Mouse (Mus musculus): ENCODE results near the gene Rpl10. TPM values are rescaled to one million over a fixed set of nuclear protein-coding genes. Genes with fewer than 3 reads are reported as not detected.

The Rpl10 gene
- polyA plus RNA-seq, 1 experiment from 2014 or later: 642 TPM

DNA sequence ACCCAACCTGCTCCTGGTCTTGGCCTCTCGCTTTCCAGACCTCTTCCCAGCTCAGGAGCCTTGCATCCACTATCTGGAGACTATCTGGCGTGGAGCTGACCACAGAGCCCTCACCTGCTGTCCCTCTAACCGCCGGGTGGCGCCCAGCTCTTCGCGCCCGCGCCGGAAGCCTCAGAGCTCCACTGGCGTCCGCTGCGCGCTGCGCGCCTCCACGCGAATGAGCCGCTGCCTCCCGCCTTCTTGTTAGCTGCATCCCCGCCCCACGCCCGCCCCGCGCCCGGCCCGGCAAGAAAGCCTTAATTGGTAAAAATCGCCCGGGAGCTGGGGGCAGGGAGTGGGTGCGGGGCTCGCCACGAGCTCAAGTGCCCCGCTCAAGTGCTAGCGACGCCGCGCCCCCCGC is 21.0 kb upstream of the Rpl10 start, which contains the start of gene Flna:
Flna (minus strand) TSS at position 206 of the 400 bp plus-strand sequence.
- WGBS: 17% methylated on average over 38 of the region's 38 CpGs
- peak within 1 kb of the TSS; percentile 64 for H3K4me2 ChIP-seq
- H3K9ac ChIP-seq: peak within 1 kb of the TSS; percentile 68
- no peaks in the 10 kb centered on the region for H3K27me3 ChIP-seq
- ATAC-seq: no peak
- peak within 1 kb of the TSS; percentile 43 for H3K4me3 ChIP-seq
- no peaks in the 10 kb centered on the region for H3K36me3 ChIP-seq (ENCODE audit: poor library complexity, severe bottlenecking)
- H3K9me3 ChIP-seq (replicated peaks): no peaks in the 10 kb centered on the region
- no peak within 1 kb of the TSS for H3K27ac ChIP-seq
- peaks cover 7% of the 10 kb centered on the region; the same call in 1 of the 2 replicates for H3K4me1 ChIP-seq

- Histone ChIP-seq H3K27ac (peak within 1 kb of the TSS; percentile 88), H3K9ac (peak within 1 kb of the TSS; percentile 74), H3K4me2 (peak within 1 kb of the TSS; percentile 67), H3K4me3 (peak within 1 kb of the TSS; percentile 56), H3K4me1 (peaks cover 8% of the 10 kb centered on the region), H3K36me3 (ENCODE audit: poor library complexity, severe bottlenecking) (peaks cover 7% of the 10 kb centered on the region; the same call in 1 of the 2 replicates), H3K9me3 (replicated peaks) (no peaks in the 10 kb centered on the region), H3K27me3 (no peaks in the 10 kb centered on the region)
- WGBS: 27% methylated on average over 39 of the region's 39 CpGs
- ATAC-seq: peak; percentile 97
These were observed 16.3 kb upstream of the Rpl10 start, which contains the start of gene Emd for GRCm38 (mm10) chrX:74254153-74254887. TSS of gene Emd (plus strand) at chrX:74254687.

GRCm38 (mm10) chrX:74254888-74255565 is 15.6 kb upstream of the Rpl10 start:
- peaks cover 7% of the 10 kb centered on the region for H3K4me1 ChIP-seq
- H3K36me3 ChIP-seq (ENCODE audit: poor library complexity, severe bottlenecking): peaks cover 7% of the 10 kb centered on the region; the same call in 1 of the 2 replicates
- H3K4me2 ChIP-seq: peak overlapping the region; percentile 67
- H3K4me3 ChIP-seq: peak overlapping the region; percentile 56
- ATAC-seq: peak; percentile 67
- WGBS: 15% methylated on average over 24 of the region's 31 CpGs
- H3K9me3 ChIP-seq (replicated peaks): no peaks in the 10 kb centered on the region
- H3K27ac ChIP-seq: peak overlapping the region; percentile 88
- no peaks in the 10 kb centered on the region for H3K27me3 ChIP-seq
- H3K9ac ChIP-seq: peak overlapping the region; percentile 74

GRCm38 (mm10) chrX:74257746-74258145 is 12.9 kb upstream of the Rpl10 start:
- Histone ChIP-seq H3K27me3 (no peaks in the 10 kb centered on the region), H3K9me3 (replicated peaks) (no peaks in the 10 kb centered on the region), H3K4me2 (no peak overlapping the region), H3K27ac (no peak overlapping the region), H3K4me1 (peaks cover 7% of the 10 kb centered on the region), H3K36me3 (ENCODE audit: poor library complexity, severe bottlenecking) (peaks cover 7% of the 10 kb centered on the region; the same call in 1 of the 2 replicates), H3K4me3 (no peak overlapping the region), H3K9ac (no peak overlapping the region)
- WGBS: 93% methylated on average over 3 of the region's 3 CpGs
- no peak for ATAC-seq

GRCm38 (mm10) chrX:74269736-74270061 is 913 bp upstream of the Rpl10 start:
- Histone ChIP-seq H3K4me2 (peak overlapping the region; percentile 58), H3K9ac (peak overlapping the region; percentile 64), H3K27me3 (no peaks in the 10 kb centered on the region), H3K27ac (peak overlapping the region; percentile 96), H3K4me1 (peaks cover 11% of the 10 kb centered on the region; the same call in 1 of the 2 replicates), H3K4me3 (peak overlapping the region; percentile 59), H3K9me3 (replicated peaks) (no peaks in the 10 kb centered on the region), H3K36me3 (ENCODE audit: poor library complexity, severe bottlenecking) (peaks cover 12% of the 10 kb centered on the region; the same call in 1 of the 2 replicates)
- 37% methylated on average over 3 of the region's 3 CpGs for WGBS
- peak; percentile 26 for ATAC-seq

DNA sequence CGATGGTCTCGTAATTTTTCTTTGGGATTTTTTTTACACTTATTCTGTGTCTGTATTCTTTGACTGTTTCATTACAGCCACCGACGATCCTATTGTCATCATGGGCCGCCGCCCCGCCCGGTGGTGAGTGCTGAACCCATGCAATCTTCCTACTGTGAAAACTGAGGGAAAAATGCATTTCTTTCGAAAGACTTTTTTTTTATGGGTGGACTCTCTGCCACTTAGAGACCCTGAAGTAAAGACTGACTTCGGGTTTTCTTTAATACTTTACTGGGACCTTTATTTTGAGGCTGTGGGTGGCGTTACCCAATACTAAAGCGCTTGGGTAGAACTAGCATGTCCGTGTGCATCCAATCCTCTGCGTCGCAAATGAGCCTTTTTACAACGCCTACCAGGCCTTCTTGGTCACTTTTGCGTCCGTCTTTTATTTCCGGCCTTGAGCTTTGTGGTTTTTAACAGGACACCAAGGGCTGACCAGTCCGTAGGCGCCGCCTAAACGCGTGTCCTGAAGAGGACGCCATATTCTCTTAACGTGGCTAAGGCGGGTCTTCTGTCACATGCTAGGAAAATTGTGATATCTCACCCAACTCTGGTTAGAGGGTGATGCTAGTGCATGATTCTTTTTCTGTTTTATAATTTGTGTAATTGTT is 415 bp downstream of the Rpl10 start:
- ATAC-seq: no peak
- no peaks in the 10 kb centered on the region for H3K9me3 ChIP-seq (replicated peaks)
- peaks cover 12% of the 10 kb centered on the region; the same call in 1 of the 2 replicates for H3K36me3 ChIP-seq (ENCODE audit: poor library complexity, severe bottlenecking)
- H3K9ac ChIP-seq: peak overlapping the region; percentile 81
- 16% methylated on average over 27 of the region's 27 CpGs for WGBS
- no peaks in the 10 kb centered on the region for H3K27me3 ChIP-seq
- no peak overlapping the region; the same call in 1 of the 2 replicates for H3K27ac ChIP-seq
- peaks cover 11% of the 10 kb centered on the region; the same call in 1 of the 2 replicates for H3K4me1 ChIP-seq
- H3K4me2 ChIP-seq: peak overlapping the region; percentile 66
- H3K4me3 ChIP-seq: peak overlapping the region; percentile 59

DNA sequence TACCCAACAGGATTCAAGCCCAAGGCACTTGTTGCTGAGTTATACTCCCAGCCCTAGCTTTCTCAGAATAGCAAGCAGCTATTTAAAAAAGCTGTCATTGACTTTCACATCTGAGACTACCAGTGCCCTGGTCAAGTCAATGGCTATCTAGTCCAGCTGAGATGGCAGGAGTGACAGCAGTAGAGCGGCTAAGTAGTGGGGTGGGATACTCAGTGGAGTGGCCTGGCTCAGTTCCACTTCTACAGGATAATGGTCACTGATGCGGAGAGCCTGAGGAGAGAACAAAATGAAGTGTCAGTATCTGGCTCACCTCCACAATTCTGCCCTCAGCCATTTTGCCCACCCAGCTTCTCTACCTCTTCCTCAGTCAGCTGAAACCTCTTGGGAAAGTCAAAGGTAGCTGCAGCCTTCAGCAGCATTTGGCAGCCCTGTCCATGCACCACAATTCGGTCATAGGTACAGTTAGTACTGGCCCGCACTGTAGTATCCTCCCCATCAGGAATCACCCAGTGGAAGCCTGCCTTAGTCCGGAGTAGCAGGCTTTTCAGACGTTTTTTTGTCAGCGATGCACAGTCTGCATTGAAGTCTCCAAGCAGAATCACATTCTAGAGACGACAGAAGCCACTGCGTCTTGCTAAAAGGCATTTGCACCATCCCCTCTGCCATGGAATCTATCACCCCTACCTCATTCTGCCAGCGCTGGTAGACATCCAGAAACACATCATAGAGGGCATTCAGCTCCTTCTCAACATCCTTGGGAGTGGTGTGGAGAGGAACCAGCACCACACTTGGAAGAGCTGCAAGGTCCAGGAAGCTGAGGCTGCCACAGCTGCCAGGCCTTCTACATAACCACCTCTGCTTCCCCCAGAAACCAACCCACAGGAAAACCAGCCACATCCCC is 3.1 kb downstream of the Rpl10 start:
- H3K9ac ChIP-seq: no peak overlapping the region
- peaks cover 11% of the 10 kb centered on the region; the same call in 1 of the 2 replicates for H3K4me1 ChIP-seq
- H3K4me3 ChIP-seq: no peak overlapping the region
- H3K4me2 ChIP-seq: no peak overlapping the region
- H3K9me3 ChIP-seq (replicated peaks): no peaks in the 10 kb centered on the region
- H3K27me3 ChIP-seq: no peaks in the 10 kb centered on the region
- H3K27ac ChIP-seq: no peak overlapping the region
- ATAC-seq: no peak
- 29% methylated on average over 10 of the region's 10 CpGs for WGBS
- peaks cover 12% of the 10 kb centered on the region; the same call in 1 of the 2 replicates for H3K36me3 ChIP-seq (ENCODE audit: poor library complexity, severe bottlenecking)

DNA sequence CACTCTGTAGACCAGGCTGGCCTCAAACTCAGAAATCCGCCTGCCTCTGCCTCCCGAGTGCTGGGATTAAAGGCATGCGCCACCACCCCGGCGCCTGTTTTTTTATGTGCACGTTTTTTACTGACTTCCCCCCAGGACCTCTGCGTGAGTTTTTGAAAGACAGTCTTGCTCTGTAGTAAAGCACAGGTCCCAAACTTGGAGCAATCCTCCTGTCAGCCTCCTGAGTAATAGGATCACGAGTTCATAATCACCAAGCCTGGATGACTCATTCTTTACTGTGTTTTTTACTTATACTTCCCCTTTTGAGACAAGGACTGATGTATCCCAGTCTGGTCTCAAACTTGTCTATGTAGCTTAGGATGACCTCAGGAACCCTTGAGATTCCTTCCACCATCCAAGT is 7.3 kb downstream of the Rpl10 start:
- H3K4me1 ChIP-seq: 0 out of 2 replicates have a peak, but pooled peaks cover 7% of the 10 kb centered on the region
- H3K4me3 ChIP-seq: no peak overlapping the region
- H3K27ac ChIP-seq: no peak overlapping the region
- no peak overlapping the region for H3K9ac ChIP-seq
- no peak overlapping the region for H3K4me2 ChIP-seq
- H3K27me3 ChIP-seq: no peaks in the 10 kb centered on the region
- no peaks in the 10 kb centered on the region for H3K9me3 ChIP-seq (replicated peaks)
- H3K36me3 ChIP-seq (ENCODE audit: poor library complexity, severe bottlenecking): peaks cover 6% of the 10 kb centered on the region; the same call in 1 of the 2 replicates
- ATAC-seq: no peak
- 75% methylated on average over 8 of the region's 8 CpGs for WGBS

- Histone ChIP-seq H3K9ac (peak overlapping the region; percentile 82), H3K4me1 (peaks cover 17% of the 10 kb centered on the region), H3K36me3 (ENCODE audit: poor library complexity, severe bottlenecking) (no peaks in the 10 kb centered on the region), H3K4me3 (peak overlapping the region; percentile 57), H3K27ac (no peak overlapping the region), H3K4me2 (peak overlapping the region; percentile 72), H3K9me3 (replicated peaks) (no peaks in the 10 kb centered on the region), H3K27me3 (no peaks in the 10 kb centered on the region)
- WGBS: 17% methylated on average over 14 of the region's 14 CpGs
- ATAC-seq: no peak
These were observed 10.6 kb downstream of the Rpl10 start for GRCm38 (mm10) chrX:74281041-74281731.

DNA sequence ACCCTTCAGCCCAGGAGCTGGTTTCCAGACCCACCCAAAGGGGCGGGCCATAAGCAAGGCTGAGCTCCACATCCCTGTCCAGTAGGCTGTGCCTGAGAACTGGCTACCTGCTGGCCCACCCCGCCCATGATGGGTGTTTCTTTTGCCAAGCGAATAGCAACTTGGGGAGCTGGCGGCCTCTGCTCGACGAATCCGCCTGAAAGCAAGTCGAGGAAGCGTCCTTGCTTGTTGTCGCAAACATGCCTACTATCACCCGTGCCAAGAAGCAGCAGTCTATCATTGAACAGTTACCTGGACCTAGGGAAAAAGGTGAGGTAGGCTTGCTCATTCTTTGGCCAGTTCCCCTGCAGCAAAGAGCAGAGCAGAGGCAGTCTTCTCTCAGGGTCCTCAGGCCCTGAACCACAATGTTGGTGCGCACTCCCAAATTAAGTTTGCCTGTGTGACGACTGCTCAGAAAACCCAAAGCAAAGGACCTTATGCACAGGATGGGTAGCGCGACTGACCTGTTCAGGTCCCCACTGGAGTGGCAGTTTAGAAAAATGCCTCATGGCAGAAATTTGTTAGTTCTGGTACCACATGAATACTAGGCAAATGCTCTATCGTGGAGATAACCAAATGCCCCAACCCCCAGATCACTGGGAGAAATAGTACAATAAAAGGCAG is 11.3 kb downstream of the Rpl10 start, which contains the start of the genes Taz and Dnase1l1:
Taz (plus strand) TSS at position 181 of the 663 bp plus-strand sequence.
Dnase1l1 (minus strand) TSS at position 606 of the 663 bp plus-strand sequence.
- Histone ChIP-seq H3K4me2 (peak within 1 kb of the TSS; percentile 72), H3K27me3 (no peaks in the 10 kb centered on the region), H3K9ac (peak within 1 kb of the TSS; percentile 82), H3K4me1 (peaks cover 17% of the 10 kb centered on the region), H3K27ac (peak within 1 kb of the TSS; percentile 78), H3K9me3 (replicated peaks) (no peaks in the 10 kb centered on the region), H3K4me3 (peak within 1 kb of the TSS; percentile 57), H3K36me3 (ENCODE audit: poor library complexity, severe bottlenecking) (no peaks in the 10 kb centered on the region)
- 13% methylated on average over 16 of the region's 16 CpGs for WGBS
- ATAC-seq: peak; percentile 63
